Mouse (Mus musculus) kidney, adult 11 months (tissue): Measurements from ENCODE around the gene Vmn1r192.
"Not testable (repeated sequence)": the region's sequence is repeated elsewhere in the genome, so short reads cannot be mapped to it uniquely, and the experiment has no call there.

Source experiments
- DNase-seq: peaks from one replicate; pipeline ENCODE4 v3.0.0; 2022

Vmn1r192 gene

DNA sequence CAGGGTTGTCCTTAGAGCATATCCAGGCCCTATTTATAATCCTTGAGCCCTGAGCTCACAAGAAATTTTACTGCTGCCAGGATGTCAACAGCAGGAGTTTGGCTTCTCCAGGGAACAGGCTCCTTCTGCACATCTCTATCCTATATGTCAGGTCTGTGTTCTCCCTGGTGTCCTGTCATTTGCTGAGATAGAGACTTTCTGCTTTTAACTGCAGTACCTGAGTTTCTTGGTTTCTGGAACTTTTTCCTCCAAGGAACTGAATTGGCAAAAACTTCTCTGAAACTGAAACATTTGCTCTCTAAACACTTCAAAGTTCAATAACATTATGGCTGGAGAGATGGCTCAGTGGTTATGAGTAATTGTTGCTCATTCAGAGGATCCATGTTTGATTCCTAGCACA is at the start of gene Vmn1r192:
TSS of gene Vmn1r192 (minus strand) at position 101 of the 400 bp plus-strand sequence.
- DNase-seq: no peak

DNA sequence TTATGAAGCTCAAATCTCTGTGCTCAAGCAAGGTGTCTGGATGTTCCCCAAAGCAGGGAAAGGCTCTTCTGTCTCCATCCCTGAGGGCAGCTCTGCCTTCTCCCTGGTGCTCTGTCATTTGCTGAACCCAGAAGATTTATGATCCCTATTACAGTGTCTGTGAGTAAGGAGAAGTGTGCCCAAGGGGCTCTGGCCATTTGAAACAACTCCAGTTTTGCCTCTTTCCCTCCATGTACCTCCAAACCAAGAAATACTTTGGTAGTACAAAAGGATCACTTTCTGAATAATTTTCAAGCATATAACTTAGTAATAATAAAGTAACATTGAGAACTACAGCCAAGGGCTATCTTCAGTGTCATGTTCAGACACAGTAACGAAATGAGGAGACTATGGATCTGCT is 32.1 kb upstream of the Vmn1r192 start, which contains the start of gene Vmn1r193:
TSS of gene Vmn1r193 (minus strand) at position 101 of the 400 bp plus-strand sequence.
- DNase-seq: not testable (repeated sequence)

- not testable (repeated sequence) for DNase-seq
These were observed 1.8 kb upstream of the Vmn1r192 start for GRCm38 (mm10) chr13:22192756-22193155.

GRCm38 (mm10) chr13:22190385-22190784 is 556 bp downstream of the Vmn1r192 start:
- no peak for DNase-seq

- no peak for DNase-seq
These were observed 1.6 kb downstream of the Vmn1r192 start for GRCm38 (mm10) chr13:22189313-22189712.

DNA sequence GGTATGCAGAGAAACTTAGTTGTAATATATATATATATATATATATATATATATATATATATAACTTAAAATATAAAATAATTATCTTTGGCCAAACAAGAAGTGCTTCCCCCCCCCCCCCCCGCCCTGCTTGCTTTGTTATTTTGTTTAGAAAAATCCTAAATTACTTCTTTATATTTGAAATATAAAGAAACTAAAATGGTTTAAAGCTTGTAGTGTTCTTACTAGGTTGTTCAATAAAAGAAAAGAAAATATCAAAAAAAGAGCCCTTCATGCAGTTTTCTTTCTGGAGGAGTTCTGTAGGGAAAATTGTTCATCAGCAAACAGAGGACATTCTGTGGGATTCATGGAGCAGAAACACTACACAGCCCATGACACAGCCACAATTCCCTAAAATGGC is 7.1 kb downstream of the Vmn1r192 start, which contains the start of gene Vmn1r191:
TSS of gene Vmn1r191 (minus strand) at position 101 of the 400 bp plus-strand sequence.
- DNase-seq: no peak

GRCm38 (mm10) chr13:22168416-22168815 is 22.5 kb downstream of the Vmn1r192 start:
- DNase-seq: peak; percentile 53

GRCm38 (mm10) chr13:22136495-22137293 is 54.2 kb downstream of the Vmn1r192 start:
- DNase-seq: not testable (repeated sequence)
